Mouse (Mus musculus) olfactory bulb, adult 2 months (tissue): ENCODE data around the gene Ovol1.

Source experiments
- CTCF ChIP-seq: fragments of 200-500 bp; IDR thresholded peaks from 2 replicates; pipeline ENCODE4 v1.5.1; 2012; ENCODE audit warnings: low read depth, mild to moderate bottlenecking, low read length, moderate library complexity; ENCODE audit not compliant: insufficient read depth
- POLR2A ChIP-seq: fragments of 200-500 bp; IDR thresholded peaks from 2 replicates; pipeline ENCODE4 v1.6.1; 2012; ENCODE audit warnings: mild to moderate bottlenecking, low read depth, low read length, moderate library complexity; ENCODE audit not compliant: insufficient read depth

DNA sequence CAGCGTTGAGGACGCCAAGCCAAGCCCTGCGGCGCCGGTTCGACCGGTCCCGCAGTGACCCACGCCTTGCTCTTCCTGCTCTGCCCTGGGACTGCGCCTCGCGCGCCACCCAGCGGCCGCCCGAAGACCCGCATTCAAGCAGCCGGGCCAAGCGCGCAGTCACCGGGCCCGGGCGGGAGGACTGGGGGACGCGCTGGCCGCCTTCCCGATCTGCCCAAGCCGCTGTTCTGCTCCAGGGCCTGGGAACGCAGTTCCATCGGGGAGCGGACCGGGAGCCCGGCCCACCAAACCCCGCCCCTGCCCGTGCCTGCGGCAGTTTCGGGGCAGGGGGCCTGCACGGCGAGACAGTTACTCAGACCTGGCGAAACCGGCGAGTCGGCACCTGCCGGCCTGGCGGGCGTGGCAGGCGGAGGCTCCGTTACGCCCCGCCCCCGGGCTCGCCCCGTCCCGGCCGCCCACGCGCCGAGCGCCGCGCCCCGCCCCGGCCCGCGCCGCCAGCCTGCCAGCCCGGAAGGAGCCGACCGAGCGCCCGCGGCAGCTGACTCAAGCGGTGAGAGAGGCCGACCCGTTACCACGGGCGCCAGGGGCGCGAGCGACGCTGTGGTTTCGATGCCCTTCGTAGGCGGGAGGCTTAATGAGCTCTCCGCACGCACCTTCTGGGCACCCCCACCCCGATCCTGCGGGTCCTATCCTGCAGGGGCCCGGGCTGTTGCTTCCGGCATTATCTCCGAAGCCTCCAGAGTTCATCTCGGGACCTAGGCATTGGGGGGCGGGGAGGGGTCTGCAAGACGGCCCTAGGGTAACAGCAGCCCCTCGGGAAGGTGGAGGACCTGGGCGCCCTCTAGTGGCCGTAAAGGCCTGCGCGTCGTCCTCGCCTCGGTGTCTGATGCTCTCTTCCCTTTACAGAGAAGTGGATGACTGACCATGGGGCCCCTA lies 7.4 kb upstream of the Ovol1 start, which contains the start of gene Ap5b1:
- peak; percentile 92 for TF ChIP-seq CTCF
- peak; percentile 20; the same call in 1 of the 2 replicates for TF ChIP-seq POLR2A
